9 mouse cellular contexts compared by ENCODE assay signal in the genomic region with DNA sequence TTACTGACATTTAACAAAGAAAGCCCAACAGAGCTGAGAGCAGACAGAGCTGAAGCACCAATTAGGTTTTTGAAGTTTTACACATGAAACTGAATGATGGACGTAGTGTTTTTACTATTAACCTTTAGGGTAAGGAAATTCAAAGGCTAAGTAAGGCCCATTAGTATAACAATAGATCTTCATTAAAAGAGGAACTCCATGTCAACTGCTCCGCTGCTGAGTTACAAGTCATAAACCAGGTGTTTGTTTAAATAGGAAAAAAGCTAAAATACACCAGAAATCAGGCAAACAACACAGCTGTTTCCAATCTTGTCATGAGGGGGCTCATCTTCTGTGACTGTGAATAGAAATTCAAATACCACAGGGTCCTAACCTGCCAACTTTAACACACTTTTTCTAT. TPM values are rescaled to one million over a fixed set of nuclear protein-coding genes. Genes with fewer than 3 reads are reported as not detected.
A peak's percentile ranks its signal among the peaks of the same experiment; 100 is the strongest.
DNase-seq lines count a peak whose midpoint lies in the region; ATAC-seq lines count a peak whose summit lies in the region.
"Had no signal": no experiment of that assay in that cellular context is flagged by ENCODE, and none has a peak within 500 bp of the region (broad histone marks: within the 10 kb centered on the region; RNA-seq: fewer than 3 reads in every experiment).

No protein-coding gene starts in this region.

- peak overlapping the region; percentile 84 for H3K4me2 ChIP-seq in kidney, embryonic 15.5 days
- peak overlapping the region; percentile 86 for H3K4me2 ChIP-seq in embryonic facial prominence, embryonic 14.5 days (ENCODE audit: low read depth, low read length)
- peak overlapping the region; percentile 85 for H3K4me2 ChIP-seq in neural tube, embryonic 12.5 days (replicated peaks)

- H3K4me3 ChIP-seq in kidney, embryonic 15.5 days (replicated peaks) = peak overlapping the region; percentile 98; the same call in 1 of the 2 replicates
- H3K4me3 ChIP-seq in embryonic facial prominence, embryonic 14.5 days (ENCODE audit: low read depth, low read length) = peak overlapping the region; percentile 95
- peak overlapping the region; percentile 99 for H3K4me3 ChIP-seq in limb, embryonic 10.5 days
- peak overlapping the region; percentile 99; the same call in 1 of the 2 replicates for H3K4me3 ChIP-seq in neural tube, embryonic 12.5 days

- no peaks in the 10 kb centered on the region for H3K36me3 ChIP-seq in kidney, embryonic 15.5 days
- H3K36me3 ChIP-seq in embryonic facial prominence, embryonic 14.5 days (ENCODE audit: control insufficient read depth, insufficient read depth, low read length) = no peaks in the 10 kb centered on the region
- no peaks in the 10 kb centered on the region for H3K36me3 ChIP-seq in limb, embryonic 10.5 days
- no peaks in the 10 kb centered on the region for H3K36me3 ChIP-seq in neural tube, embryonic 12.5 days

- H3K9me3 ChIP-seq in kidney, embryonic 15.5 days (replicated peaks) = no peaks in the 10 kb centered on the region
- no peaks in the 10 kb centered on the region for H3K9me3 ChIP-seq in embryonic facial prominence, embryonic 14.5 days (ENCODE audit: control insufficient read depth, low read length)
- no peaks in the 10 kb centered on the region for H3K9me3 ChIP-seq in limb, embryonic 10.5 days (replicated peaks)
- H3K9me3 ChIP-seq in neural tube, embryonic 12.5 days = peaks cover 3% of the 10 kb centered on the region; the same call in 1 of the 2 replicates

- DNase-seq in kidney, postnatal 14 days = no peak
- no peak for DNase-seq in embryonic facial prominence, embryonic 14.5 days (ENCODE audit: low spot score)
- no peak for DNase-seq in limb, embryonic 10.5 days (ENCODE audit: low spot score)
- no peak for DNase-seq in cerebellum, adult 11 months
- DNase-seq in adrenal gland, adult 18-20 months (ENCODE audit: low spot score in 2 of 2) = no peak
- DNase-seq in cerebellum, postnatal 4 days (ENCODE audit: low spot score in 2 of 2) = no peak

- 32% methylated on average over 2 of the region's 2 CpGs for WGBS in kidney, embryonic 15.5 days
- WGBS in embryonic facial prominence, embryonic 14.5 days = 52% methylated on average over 2 of the region's 2 CpGs
- WGBS in limb, embryonic 10.5 days = 17% methylated on average over 2 of the region's 2 CpGs
- 32% methylated on average over 2 of the region's 2 CpGs for WGBS in neural tube, embryonic 12.5 days

- no peak overlapping the region for H3K9ac ChIP-seq in kidney, embryonic 15.5 days
- H3K9ac ChIP-seq in embryonic facial prominence, embryonic 14.5 days (ENCODE audit: low read depth, low read length) = 0 out of 2 replicates have a peak overlapping the region, but pooled peaks have one; percentile 96
- peak overlapping the region; percentile 99; the same call in 1 of the 2 replicates for H3K9ac ChIP-seq in neural tube, embryonic 12.5 days

- no peak overlapping the region for H3K27ac ChIP-seq in kidney, embryonic 15.5 days
- no peak overlapping the region for H3K27ac ChIP-seq in embryonic facial prominence, embryonic 14.5 days (replicated peaks; ENCODE audit: low read depth, low read length)
- H3K27ac ChIP-seq in limb, embryonic 10.5 days = no peak overlapping the region
- H3K27ac ChIP-seq in neural tube, embryonic 12.5 days = no peak overlapping the region

- ATAC-seq in kidney, embryonic 15.5 days (replicated peaks; ENCODE audit: low FRiP score) = no peak
- no peak for ATAC-seq in embryonic facial prominence, embryonic 14.5 days (ENCODE audit: low read depth)
- no peak for ATAC-seq in neural tube, embryonic 12.5 days (ENCODE audit: low FRiP score, low read depth)

- peaks cover 39% of the 10 kb centered on the region for H3K4me1 ChIP-seq in kidney, embryonic 15.5 days
- peaks cover 16% of the 10 kb centered on the region for H3K4me1 ChIP-seq in embryonic facial prominence, embryonic 14.5 days (ENCODE audit: control insufficient read depth, insufficient read depth, low read length)
- peaks cover 32% of the 10 kb centered on the region for H3K4me1 ChIP-seq in limb, embryonic 10.5 days
- H3K4me1 ChIP-seq in neural tube, embryonic 12.5 days = peaks cover 21% of the 10 kb centered on the region

- no peaks in the 10 kb centered on the region for H3K27me3 ChIP-seq in kidney, embryonic 15.5 days
- no peaks in the 10 kb centered on the region for H3K27me3 ChIP-seq in embryonic facial prominence, embryonic 14.5 days (replicated peaks; ENCODE audit: control insufficient read depth, insufficient read depth, low read length)
- H3K27me3 ChIP-seq in limb, embryonic 10.5 days (ENCODE audit: low read depth, poor library complexity, severe bottlenecking) = peaks cover 18% of the 10 kb centered on the region
- peaks cover 10% of the 10 kb centered on the region; the same call in 1 of the 2 replicates for H3K27me3 ChIP-seq in neural tube, embryonic 12.5 days (replicated peaks)

RNA-seq across cellular contexts. Expression of gene Maco1, which starts 1.9 kb away (rescaled TPM):
- 38.4 and 39.7 TPM in 2 replicates for polyA plus RNA-seq in kidney, embryonic 15.5 days (2015; fragmentation: Nextera tagmentation; extraction: Ambion mirVana)
- 37.1 and 41.1 TPM in 2 replicates for polyA plus RNA-seq in embryonic facial prominence, embryonic 14.5 days (2014; fragmentation: Nextera tagmentation; extraction: Ambion mirVana)
- 38.1 and 48.2 TPM in 2 replicates for polyA plus RNA-seq in limb, embryonic 10.5 days (2016; fragmentation: Nextera tagmentation; extraction: Ambion mirVana)
- polyA plus RNA-seq in neural tube, embryonic 12.5 days (2016; fragmentation: Nextera tagmentation; extraction: Ambion mirVana) = 92.8 and 96.9 TPM in 2 replicates
- total RNA-seq in adrenal gland, adult 18-20 months (2021) = 10 to 100 TPM; 33.5 to 36.0 TPM

RNA-seq across cellular contexts. Expression of gene Rhd, which starts 13.1 kb away (rescaled TPM):
- 5.7 and 7.9 TPM in 2 replicates for polyA plus RNA-seq in kidney, embryonic 15.5 days (2015; fragmentation: Nextera tagmentation; extraction: Ambion mirVana)
- polyA plus RNA-seq in embryonic facial prominence, embryonic 14.5 days (2014; fragmentation: Nextera tagmentation; extraction: Ambion mirVana) = 3.0 and 4.3 TPM in 2 replicates
- 9.7 and 9.8 TPM in 2 replicates for polyA plus RNA-seq in limb, embryonic 10.5 days (2016; fragmentation: Nextera tagmentation; extraction: Ambion mirVana)
- 5.4 and 6.7 TPM in 2 replicates for polyA plus RNA-seq in neural tube, embryonic 12.5 days (2016; fragmentation: Nextera tagmentation; extraction: Ambion mirVana)
- total RNA-seq in adrenal gland, adult 18-20 months (2021) = under 1 TPM in 1 of 2 experiments, not detected in 1; 0.46 TPM
- total RNA-seq: gastrocnemius, adult 8-10 months had no signal
